Mouse (Mus musculus) cerebellum, adult 8-10 months (tissue): ENCODE data around the gene Cyp2d9.
"Not testable (repeated sequence)": the region's sequence is repeated elsewhere in the genome, so short reads cannot be mapped to it uniquely, and the experiment has no call there.

Experiments
- DNase-seq: peaks from one replicate; pipeline ENCODE4 v3.0.0; 2022

Gene Cyp2d9

DNA sequence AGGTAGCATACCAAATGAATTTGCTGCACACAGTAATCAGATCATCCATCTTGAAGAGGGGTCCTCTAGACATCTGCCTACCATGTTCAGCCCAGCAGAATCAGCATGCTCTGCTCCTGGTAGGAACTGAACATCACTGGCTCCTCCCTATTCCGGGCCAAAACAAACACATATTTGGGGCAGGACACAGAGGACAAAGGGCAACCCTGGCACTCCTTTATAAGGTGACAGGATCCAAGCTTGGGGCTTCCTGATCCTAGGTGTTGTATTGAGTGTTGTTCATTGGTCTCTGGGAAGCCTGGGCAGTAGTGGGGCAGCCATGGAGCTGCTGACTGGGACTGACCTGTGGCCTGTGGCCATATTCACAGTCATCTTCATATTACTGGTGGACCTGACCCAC lies 18.9 kb downstream of the Cyp2d9 start:
- not testable (repeated sequence) for DNase-seq

DNA sequence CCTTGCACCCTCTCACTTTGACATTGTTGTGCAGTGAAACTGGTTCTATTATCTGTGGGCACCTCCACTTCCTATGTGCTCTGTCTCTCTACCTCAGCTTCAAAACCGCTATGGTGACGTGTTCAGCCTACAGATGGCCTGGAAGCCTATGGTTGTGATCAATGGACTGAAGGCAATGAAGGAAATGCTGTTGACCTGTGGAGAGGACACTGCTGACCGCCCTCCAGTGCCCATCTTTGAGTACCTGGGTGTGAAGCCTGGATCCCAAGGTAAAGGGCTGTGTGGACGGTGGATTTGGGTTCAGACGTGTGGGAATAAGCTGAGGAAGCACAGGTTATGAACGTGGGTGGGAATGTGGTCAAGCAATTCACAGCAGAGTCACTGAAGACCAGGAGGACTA lies 20.3 kb downstream of the Cyp2d9 start:
- not testable (repeated sequence) for DNase-seq

DNA sequence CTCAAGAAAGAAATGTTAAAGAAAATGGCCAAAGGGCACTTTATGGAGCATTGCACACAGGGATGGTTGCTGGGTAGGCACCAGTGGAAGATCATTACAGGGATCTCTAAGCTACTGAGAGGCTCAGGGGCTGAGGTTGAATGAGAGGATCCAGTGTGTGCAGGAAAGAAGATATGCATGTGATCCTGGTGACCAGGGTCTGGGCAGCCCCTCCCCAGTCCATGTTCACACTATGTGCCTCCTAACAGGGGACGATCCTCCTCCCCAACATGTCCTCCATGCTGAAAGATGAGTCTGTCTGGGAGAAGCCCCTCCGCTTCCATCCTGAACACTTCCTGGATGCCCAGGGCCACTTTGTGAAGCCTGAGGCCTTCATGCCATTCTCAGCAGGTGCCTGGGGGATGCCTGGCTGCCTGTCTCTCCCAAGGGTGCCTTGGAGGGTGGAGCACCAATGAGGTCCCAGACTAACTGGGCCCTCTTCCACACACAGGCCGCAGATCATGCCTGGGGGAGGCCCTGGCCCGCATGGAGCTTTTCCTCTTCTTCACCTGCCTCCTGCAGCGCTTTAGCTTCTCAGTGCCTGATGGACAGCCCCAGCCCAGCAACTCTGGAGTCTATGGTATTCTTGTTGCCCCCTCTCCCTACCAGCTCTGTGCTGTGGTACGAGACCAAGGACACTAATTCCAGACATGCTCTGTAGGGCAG lies 23.0 kb downstream of the Cyp2d9 start:
- not testable (repeated sequence) for DNase-seq

DNA sequence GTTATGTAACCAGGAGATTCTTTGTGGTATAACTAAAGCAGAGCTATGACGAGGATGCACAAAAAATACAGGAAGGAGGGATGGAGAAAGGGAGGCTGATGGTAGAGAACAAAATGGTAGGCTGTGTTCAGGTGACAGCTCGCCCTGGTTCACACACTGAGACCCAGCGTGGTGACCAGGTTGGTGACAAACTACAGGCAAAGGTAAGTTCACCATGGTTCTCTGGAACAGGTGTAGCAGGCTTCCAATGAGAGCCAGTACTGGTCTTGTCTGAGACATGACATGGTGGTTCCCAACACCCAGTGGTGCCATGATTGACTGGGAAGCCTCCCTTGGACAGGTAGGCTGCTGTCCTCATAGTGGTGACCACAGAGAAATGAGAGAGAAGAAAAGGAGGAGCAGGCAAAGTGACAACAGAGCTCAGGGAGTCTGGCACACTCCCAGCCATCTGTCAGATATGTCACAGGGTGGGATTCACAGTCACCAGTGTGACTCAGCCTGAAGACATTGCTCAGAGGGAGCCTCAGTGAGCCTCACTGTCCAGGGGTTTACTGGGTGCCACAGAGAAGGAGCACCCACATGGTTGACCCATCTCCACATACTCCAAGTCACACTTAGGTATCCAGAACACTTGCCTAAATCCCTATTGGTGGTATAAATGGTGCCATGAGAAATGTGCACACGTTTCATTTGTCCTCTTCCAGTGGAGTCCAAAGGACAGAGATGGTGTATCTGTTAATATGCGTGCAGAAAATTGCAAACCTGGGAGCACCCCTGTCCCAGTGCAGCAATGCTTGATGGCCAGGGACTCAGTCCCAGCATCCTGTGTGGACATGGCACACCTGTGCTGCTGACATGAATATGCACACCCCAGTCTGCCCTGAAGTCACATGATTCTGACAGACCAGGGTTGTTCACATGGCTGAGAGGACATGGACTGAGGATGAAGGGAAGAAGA lies 24.1 kb downstream of the Cyp2d9 start:
- no peak for DNase-seq

DNA sequence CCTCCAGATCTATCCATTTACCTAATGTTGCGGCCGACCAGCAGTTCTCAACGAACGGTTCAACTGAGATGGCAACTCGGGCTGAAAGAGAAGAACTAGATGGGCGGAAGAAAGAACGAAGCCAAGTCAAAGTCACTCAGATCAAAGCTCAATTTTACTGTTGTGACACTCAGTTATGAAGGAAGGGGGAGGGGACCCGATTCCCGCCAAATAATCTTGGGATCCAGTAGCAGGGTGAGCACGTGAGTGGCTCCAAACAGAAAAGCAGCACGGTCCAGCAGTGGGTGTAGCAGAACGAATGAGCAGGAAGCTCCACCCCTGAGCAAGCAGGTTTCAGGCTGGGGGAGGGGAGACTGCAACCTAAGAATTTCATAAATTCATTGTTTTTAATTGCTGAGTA lies 26.0 kb downstream of the Cyp2d9 start:
- not testable (repeated sequence) for DNase-seq

DNA sequence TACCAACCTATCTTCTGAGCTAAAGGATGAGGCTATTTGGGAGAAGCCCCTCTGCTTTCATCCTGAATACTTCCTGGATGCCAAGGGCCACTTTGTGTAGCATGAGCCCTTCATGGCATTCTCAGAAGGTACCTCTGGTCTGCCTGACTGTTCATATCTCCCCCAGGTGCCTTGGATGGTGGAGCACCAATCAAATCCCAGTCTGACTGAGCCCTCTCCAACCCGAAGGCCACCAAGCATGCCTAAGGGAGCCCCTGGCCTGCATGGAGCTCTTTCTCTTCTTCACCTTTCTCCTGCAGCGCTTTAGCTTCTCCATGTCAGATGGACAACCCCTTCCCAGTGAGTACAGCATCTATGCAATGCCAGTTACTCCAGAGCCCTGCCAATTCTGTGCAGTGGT lies 31.5 kb downstream of the Cyp2d9 start:
- no peak for DNase-seq

DNA sequence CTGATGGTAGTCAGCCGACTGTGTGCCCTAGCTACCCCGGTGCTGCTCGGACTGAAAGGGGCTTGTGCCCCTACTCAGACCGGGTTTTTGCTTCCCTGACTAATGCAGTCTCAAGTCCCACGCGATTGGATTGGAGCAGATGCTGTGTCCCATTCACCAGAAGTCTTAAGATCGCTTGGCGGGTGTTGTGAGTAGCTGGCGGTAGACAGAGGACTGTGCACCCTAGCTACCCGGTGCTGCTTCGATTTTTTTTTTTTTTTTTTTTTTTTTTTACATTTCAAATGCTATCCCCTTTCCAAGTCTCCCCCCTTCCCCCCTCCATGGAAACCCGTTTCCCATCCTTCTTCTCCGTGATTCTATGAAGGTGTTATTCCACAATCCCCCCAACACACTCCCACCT lies 61.0 kb downstream of the Cyp2d9 start:
- not testable (repeated sequence) for DNase-seq
